ENCODE assay signal across 18 mouse cellular contexts in genomic region chr4:128691195-128691594, GRCm38 (mm10). TPM values are rescaled to one million over a fixed set of nuclear protein-coding genes. Genes with fewer than 3 reads are reported as not detected.
A peak's percentile ranks its signal among the peaks of the same experiment; 100 is the strongest.
DNase-seq lines count a peak whose midpoint lies in the region; ATAC-seq lines count a peak whose summit lies in the region.
"Had no signal": no experiment of that assay in that cellular context is flagged by ENCODE, and none has a peak within 500 bp of the region (broad histone marks: within the 10 kb centered on the region; RNA-seq: fewer than 3 reads in every experiment).

No protein-coding gene starts in this region.

- WGBS in forebrain, embryonic 11.5 days = 91% methylated on average over 4 of the region's 4 CpGs
- 93% methylated on average over 4 of the region's 4 CpGs for WGBS in forebrain, embryonic 12.5 days
- WGBS in liver, embryonic 12.5 days (ENCODE audit: insufficient replicate concordance) = 21% methylated on average over 4 of the region's 4 CpGs

- no peak overlapping the region for H3K4me2 ChIP-seq in forebrain, embryonic 11.5 days (ENCODE audit: low read depth, low read length, severe bottlenecking)
- no peak overlapping the region for H3K4me2 ChIP-seq in forebrain, embryonic 12.5 days
- no peak overlapping the region for H3K4me2 ChIP-seq in liver, embryonic 12.5 days
- H3K4me2 ChIP-seq: heart, embryonic 12.5 days; midbrain, embryonic 13.5 days had no signal

- H3K9me3 ChIP-seq in forebrain, embryonic 11.5 days (ENCODE audit: control insufficient read depth, low read length) = no peaks in the 10 kb centered on the region
- 0 out of 2 replicates have a peak, but pooled peaks cover 2% of the 10 kb centered on the region for H3K9me3 ChIP-seq in forebrain, embryonic 12.5 days
- peaks cover 4% of the 10 kb centered on the region; the same call in 1 of the 2 replicates for H3K9me3 ChIP-seq in liver, embryonic 12.5 days (replicated peaks)
- no peaks in the 10 kb centered on the region for H3K9me3 ChIP-seq in megakaryocyte, embryonic 14.5 days
- H3K9me3 ChIP-seq: midbrain, embryonic 13.5 days had no signal

- H3K4me1 ChIP-seq in forebrain, embryonic 11.5 days (replicated peaks; ENCODE audit: control insufficient read depth, insufficient read depth, low read length) = peaks cover 10% of the 10 kb centered on the region; the same call in 1 of the 2 replicates
- H3K4me1 ChIP-seq in forebrain, embryonic 12.5 days = peaks cover 59% of the 10 kb centered on the region
- peaks cover 46% of the 10 kb centered on the region for H3K4me1 ChIP-seq in liver, embryonic 12.5 days
- peaks cover 100% of the 10 kb centered on the region for H3K4me1 ChIP-seq in megakaryocyte, embryonic 14.5 days

- H3K27me3 ChIP-seq in forebrain, embryonic 11.5 days (ENCODE audit: control insufficient read depth, insufficient read depth, low read length) = no peaks in the 10 kb centered on the region
- no peaks in the 10 kb centered on the region for H3K27me3 ChIP-seq in forebrain, embryonic 12.5 days
- H3K27me3 ChIP-seq in liver, embryonic 12.5 days (replicated peaks) = no peaks in the 10 kb centered on the region
- H3K27me3 ChIP-seq in megakaryocyte, embryonic 14.5 days (replicated peaks) = no peaks in the 10 kb centered on the region
- H3K27me3 ChIP-seq: heart, embryonic 12.5 days; midbrain, embryonic 13.5 days had no signal

- H3K4me3 ChIP-seq in forebrain, embryonic 11.5 days (ENCODE audit: low read depth, low read length) = no peak overlapping the region
- H3K4me3 ChIP-seq in forebrain, embryonic 12.5 days (replicated peaks) = no peak overlapping the region
- H3K4me3 ChIP-seq in liver, embryonic 12.5 days = no peak overlapping the region
- H3K4me3 ChIP-seq in megakaryocyte, embryonic 14.5 days (replicated peaks) = peak overlapping the region; percentile 75
- H3K4me3 ChIP-seq: forebrain, embryonic 10.5 days; heart, embryonic 12.5 days; hindbrain, embryonic 10.5 days; midbrain, embryonic 13.5 days had no signal

- DNase-seq in forebrain, embryonic 11.5 days (ENCODE audit: low spot score) = peak; percentile 7
- DNase-seq in liver = no peak
- no peak for DNase-seq in heart, adult 8-10 months (ENCODE audit: low spot score)
- DNase-seq in left cerebral cortex, adult 11 months (ENCODE audit: low spot score) = no peak
- DNase-seq: adrenal gland, adult 2 months; cerebellum, adult 8-10 months; kidney, adult 9 months; lung, postnatal 14 days; retina, postnatal 1 day; spleen, adult 18-20 months had no signal

- no peak for ATAC-seq in forebrain, embryonic 11.5 days (replicated peaks; ENCODE audit: low FRiP score)
- no peak for ATAC-seq in forebrain, embryonic 12.5 days (ENCODE audit: low FRiP score)
- no peak for ATAC-seq in liver, embryonic 12.5 days
- ATAC-seq in granulocyte monocyte progenitor cell, adult 5-6 weeks (replicated peaks; ENCODE audit: poor library complexity, severe bottlenecking) = peak; percentile 56
- ATAC-seq: midbrain, embryonic 13.5 days had no signal

- H3K27ac ChIP-seq in forebrain, embryonic 11.5 days (ENCODE audit: low read depth, low read length) = no peak overlapping the region
- no peak overlapping the region for H3K27ac ChIP-seq in forebrain, embryonic 12.5 days
- H3K27ac ChIP-seq in liver, embryonic 12.5 days = peak overlapping the region; percentile 34; the same call in 1 of the 2 replicates
- H3K27ac ChIP-seq: midbrain, embryonic 13.5 days had no signal

- H3K9ac ChIP-seq in forebrain, embryonic 11.5 days (ENCODE audit: low read length) = no peak overlapping the region
- no peak overlapping the region for H3K9ac ChIP-seq in forebrain, embryonic 12.5 days
- no peak overlapping the region for H3K9ac ChIP-seq in liver, embryonic 12.5 days
- H3K9ac ChIP-seq: heart, embryonic 12.5 days; midbrain, embryonic 13.5 days had no signal

- H3K36me3 ChIP-seq in forebrain, embryonic 11.5 days (ENCODE audit: control insufficient read depth, insufficient read depth, low read length) = no peaks in the 10 kb centered on the region
- H3K36me3 ChIP-seq in forebrain, embryonic 12.5 days (replicated peaks) = no peaks in the 10 kb centered on the region
- no peaks in the 10 kb centered on the region for H3K36me3 ChIP-seq in liver, embryonic 12.5 days
- H3K36me3 ChIP-seq in megakaryocyte, embryonic 14.5 days (replicated peaks; ENCODE audit: low read length) = peaks cover 37% of the 10 kb centered on the region
- H3K36me3 ChIP-seq: forebrain, embryonic 10.5 days; heart, embryonic 12.5 days; hindbrain, embryonic 10.5 days; midbrain, embryonic 13.5 days had no signal

RNA-seq across cellular contexts. Expression of gene Phc2, which starts 36.7 kb away (rescaled TPM):
- 133 and 144 TPM in 2 replicates for polyA plus RNA-seq in forebrain, embryonic 11.5 days (2014; fragmentation: Nextera tagmentation; extraction: Ambion mirVana)
- 56.1 and 148 TPM in 2 replicates for polyA plus RNA-seq in forebrain, embryonic 12.5 days (2016; fragmentation: Nextera tagmentation; extraction: Ambion mirVana)
- polyA plus RNA-seq in liver, embryonic 12.5 days (2016; fragmentation: Nextera tagmentation; extraction: Ambion mirVana) = 30.9 and 33.2 TPM in 2 replicates
- 33.7 and 47.2 TPM in 2 replicates for total RNA-seq in granulocyte monocyte progenitor cell, adult 5-6 weeks (2014; fragmentation: Nextera tagmentation)
- 8.7 and 17.5 TPM in 2 replicates for total RNA-seq in granulocyte monocyte progenitor cell, adult 5-6 weeks (2017)
- polyA plus RNA-seq in megakaryocyte, embryonic 14.5 days (2012; ENCODE audit: insufficient read depth, low replicate concordance) = 56.0 and 121 TPM in 2 replicates
- 10 to 100 TPM; 26.8 to 38.7 (median 30.2) TPM for total RNA-seq in heart, adult 8-10 months (2022)
